Mouse (Mus musculus): ENCODE results near the gene Trp53i11. TPM values are rescaled to one million over a fixed set of nuclear protein-coding genes. Genes with fewer than 3 reads are reported as not detected.
A peak's percentile ranks its signal among the peaks of the same experiment; 100 is the strongest.

The Trp53i11 gene
- polyA plus RNA-seq, 1 experiment from 2014 or later, result 24.2 TPM

GRCm38 (mm10) chr2:93176193-93176798 lies 11.1 kb upstream of the Trp53i11 start:
- H3K9me3 ChIP-seq, result no peaks in the 10 kb centered on the region
- WGBS, result 26% methylated on average over 4 of the region's 4 CpGs
- DNase-seq (ENCODE audit: low spot score), result no peak
- H3K27me3 ChIP-seq (ENCODE audit: insufficient read depth, poor library complexity, severe bottlenecking), result peaks cover 84% of the 10 kb centered on the region
- H3K27ac ChIP-seq, result no peak overlapping the region
- peaks cover 46% of the 10 kb centered on the region for H3K4me1 ChIP-seq
- H3K4me3 ChIP-seq, result no peak overlapping the region
- H3K36me3 ChIP-seq, result no peaks in the 10 kb centered on the region

- no peak for DNase-seq (ENCODE audit: low spot score)
- peaks cover 46% of the 10 kb centered on the region for H3K4me1 ChIP-seq
- 4% methylated on average over 17 of the region's 17 CpGs for WGBS
Measured at GRCm38 (mm10) chr2:93176871-93177667, 10.3 kb upstream of the Trp53i11 start.

GRCm38 (mm10) chr2:93177668-93178312 lies 9.6 kb upstream of the Trp53i11 start:
- H3K27me3 ChIP-seq (ENCODE audit: insufficient read depth, poor library complexity, severe bottlenecking), result peaks cover 86% of the 10 kb centered on the region
- DNase-seq (ENCODE audit: low spot score), result no peak
- H3K4me3 ChIP-seq, result no peak overlapping the region
- no peaks in the 10 kb centered on the region for H3K9me3 ChIP-seq
- no peaks in the 10 kb centered on the region for H3K36me3 ChIP-seq
- no peak overlapping the region for H3K27ac ChIP-seq
- 81% methylated on average over 20 of the region's 20 CpGs for WGBS
- H3K4me1 ChIP-seq, result peaks cover 46% of the 10 kb centered on the region

More at GRCm38 (mm10) chr2:93176871-93177667, 10.3 kb upstream of the Trp53i11 start:
- peak overlapping the region; percentile 38 for H3K4me3 ChIP-seq
- 0 out of 2 replicates have a peak overlapping the region, but pooled peaks have one; percentile 23 for H3K27ac ChIP-seq
- no peaks in the 10 kb centered on the region for H3K36me3 ChIP-seq
- no peaks in the 10 kb centered on the region for H3K9me3 ChIP-seq
- peaks cover 86% of the 10 kb centered on the region for H3K27me3 ChIP-seq (ENCODE audit: insufficient read depth, poor library complexity, severe bottlenecking)

GRCm38 (mm10) chr2:93178313-93178677 lies 9.1 kb upstream of the Trp53i11 start:
- 74% methylated on average over 4 of the region's 4 CpGs for WGBS
- H3K4me3 ChIP-seq, result no peak overlapping the region
- no peaks in the 10 kb centered on the region for H3K36me3 ChIP-seq
- H3K27me3 ChIP-seq (ENCODE audit: insufficient read depth, poor library complexity, severe bottlenecking), result peaks cover 86% of the 10 kb centered on the region
- peaks cover 51% of the 10 kb centered on the region for H3K4me1 ChIP-seq
- H3K27ac ChIP-seq, result no peak overlapping the region
- DNase-seq (ENCODE audit: low spot score), result no peak
- H3K9me3 ChIP-seq, result no peaks in the 10 kb centered on the region

GRCm38 (mm10) chr2:93179603-93180002 lies 7.7 kb upstream of the Trp53i11 start:
- Histone ChIP-seq H3K4me1 (peaks cover 50% of the 10 kb centered on the region), H3K9me3 (no peaks in the 10 kb centered on the region), H3K36me3 (no peaks in the 10 kb centered on the region), H3K27ac (no peak overlapping the region), H3K27me3 (ENCODE audit: insufficient read depth, poor library complexity, severe bottlenecking) (peaks cover 93% of the 10 kb centered on the region), H3K4me3 (no peak overlapping the region)
- 48% methylated on average over 5 of the region's 5 CpGs for WGBS
- DNase-seq (ENCODE audit: low spot score), result no peak

GRCm38 (mm10) chr2:93180077-93180844 lies 7.1 kb upstream of the Trp53i11 start:
- DNase-seq (ENCODE audit: low spot score), result no peak
- under 1% methylated on average over 41 of the region's 41 CpGs for WGBS

GRCm38 (mm10) chr2:93182859-93183258 lies 4.5 kb upstream of the Trp53i11 start:
- Histone ChIP-seq H3K27me3 (ENCODE audit: insufficient read depth, poor library complexity, severe bottlenecking) (peaks cover 98% of the 10 kb centered on the region), H3K4me1 (peaks cover 35% of the 10 kb centered on the region), H3K4me3 (no peak overlapping the region), H3K9me3 (no peaks in the 10 kb centered on the region), H3K27ac (no peak overlapping the region), H3K36me3 (no peaks in the 10 kb centered on the region)
- 71% methylated on average over 11 of the region's 11 CpGs for WGBS
- no peak for DNase-seq (ENCODE audit: low spot score)

More at GRCm38 (mm10) chr2:93180077-93180844, 7.1 kb upstream of the Trp53i11 start:
- Histone ChIP-seq H3K36me3 (no peaks in the 10 kb centered on the region), H3K27ac (peak overlapping the region; percentile 36; the same call in 1 of the 2 replicates), H3K4me1 (peaks cover 48% of the 10 kb centered on the region), H3K27me3 (ENCODE audit: insufficient read depth, poor library complexity, severe bottlenecking) (peaks cover 100% of the 10 kb centered on the region), H3K4me3 (peak overlapping the region; percentile 56), H3K9me3 (no peaks in the 10 kb centered on the region)

- Histone ChIP-seq H3K27ac (peak overlapping the region; percentile 87), H3K9me3 (no peaks in the 10 kb centered on the region), H3K4me1 (peaks cover 56% of the 10 kb centered on the region), H3K4me3 (peak overlapping the region; percentile 83), H3K27me3 (ENCODE audit: insufficient read depth, poor library complexity, severe bottlenecking) (peaks cover 83% of the 10 kb centered on the region), H3K36me3 (no peaks in the 10 kb centered on the region)
- no peak for DNase-seq (ENCODE audit: low spot score)
- under 1% methylated on average over 53 of the region's 53 CpGs for WGBS
Measured at GRCm38 (mm10) chr2:93188020-93188760, 842 bp downstream of the Trp53i11 start.

GRCm38 (mm10) chr2:93188761-93189458 lies 1.6 kb downstream of the Trp53i11 start:
- Histone ChIP-seq H3K27me3 (ENCODE audit: insufficient read depth, poor library complexity, severe bottlenecking) (peaks cover 76% of the 10 kb centered on the region), H3K9me3 (no peaks in the 10 kb centered on the region), H3K4me1 (peaks cover 55% of the 10 kb centered on the region), H3K27ac (peak overlapping the region; percentile 87), H3K4me3 (peak overlapping the region; percentile 83), H3K36me3 (no peaks in the 10 kb centered on the region)
- 7% methylated on average over 19 of the region's 19 CpGs for WGBS
- no peak for DNase-seq (ENCODE audit: low spot score)

GRCm38 (mm10) chr2:93190771-93191487 lies 3.6 kb downstream of the Trp53i11 start:
- 30% methylated on average over 9 of the region's 9 CpGs for WGBS
- Histone ChIP-seq H3K9me3 (no peaks in the 10 kb centered on the region), H3K27ac (0 out of 2 replicates have a peak overlapping the region, but pooled peaks have one; percentile 11), H3K4me1 (peaks cover 54% of the 10 kb centered on the region), H3K36me3 (no peaks in the 10 kb centered on the region), H3K4me3 (no peak overlapping the region), H3K27me3 (ENCODE audit: insufficient read depth, poor library complexity, severe bottlenecking) (peaks cover 69% of the 10 kb centered on the region)
- no peak for DNase-seq (ENCODE audit: low spot score)

All from heart, embryonic 10.5 days (tissue).